Mouse (Mus musculus) MEL (cell line): Measurements from ENCODE around the gene Nfx1.

Experiments used
- BHLHE40 ChIP-seq: IDR thresholded peaks from 2 replicates; pipeline ENCODE4 v1.6.1; 2012; ENCODE audit warnings: low read depth, mild to moderate bottlenecking, inconsistent platforms, low read length, improper control_type of control experiment, borderline replicate concordance
- CTCF ChIP-seq, 3 experiments: IDR thresholded peaks in 2 of 3; conservative IDR thresholded peaks in 1 of 3; 2 replicates each; pipeline ENCODE4 v1.5.1; 2011 to 2012; ENCODE audit warnings: low read length in 3 of 3, low read depth in 2 of 3, mild to moderate bottlenecking in 2 of 3, improper control_type of control experiment in 1 of 3, inconsistent platforms in 1 of 3, mixed read lengths in 1 of 3, moderate library complexity in 1 of 3; ENCODE audit not compliant: control insufficient read depth in 1 of 3, insufficient read depth in 1 of 3, poor library complexity in 1 of 3, severe bottlenecking in 1 of 3
- EP300 ChIP-seq, 2 experiments: IDR thresholded peaks; 2 replicates each; pipeline ENCODE4 v1.6.1; 2011; ENCODE audit warnings: improper control_type of control experiment in 2 of 2, low read length in 2 of 2, low read depth in 1 of 2, mild to moderate bottlenecking in 1 of 2
- HCFC1 ChIP-seq: IDR thresholded peaks from 2 replicates; pipeline ENCODE4 v1.6.1; 2012; ENCODE audit warnings: low read depth, mild to moderate bottlenecking, inconsistent platforms, low read length, improper control_type of control experiment, moderate library complexity
- MAX ChIP-seq: IDR thresholded peaks from 2 replicates; pipeline ENCODE4 v1.6.1; 2011; ENCODE audit warnings: low read length, improper control_type of control experiment
- MAZ ChIP-seq: IDR thresholded peaks from 2 replicates; pipeline ENCODE4 v1.6.1; 2012; ENCODE audit warnings: low read depth, mild to moderate bottlenecking, inconsistent platforms, low read length, improper control_type of control experiment
- MYB ChIP-seq: IDR thresholded peaks from 2 replicates; pipeline ENCODE4 v1.6.1; 2011; ENCODE audit warnings: mild to moderate bottlenecking, low read depth, low read length, improper control_type of control experiment
- MYC ChIP-seq: IDR thresholded peaks from 2 replicates; pipeline ENCODE4 v1.6.1; 2011; ENCODE audit warnings: low read depth, mild to moderate bottlenecking, low read length, improper control_type of control experiment, moderate library complexity
- POLR2A ChIP-seq, 2 experiments: IDR thresholded peaks; 2 replicates each; pipeline ENCODE4 v1.6.1; 2011 to 2012; ENCODE audit warnings: low read length in 2 of 2, mild to moderate bottlenecking in 2 of 2, control low read depth in 1 of 2, improper control_type of control experiment in 1 of 2, low read depth in 1 of 2, moderate library complexity in 1 of 2; ENCODE audit not compliant: control insufficient read depth in 1 of 2, insufficient read depth in 1 of 2, poor library complexity in 1 of 2
- TBP ChIP-seq: IDR thresholded peaks from 2 replicates; pipeline ENCODE4 v1.8.0; 2011; ENCODE audit warnings: low read depth, low read length, improper control_type of control experiment
- USF2 ChIP-seq, 2 experiments: IDR thresholded peaks; 2 replicates each; pipeline ENCODE4 v1.6.1; 2011 to 2012; ENCODE audit warnings: improper control_type of control experiment in 2 of 2, low read length in 2 of 2, borderline replicate concordance in 1 of 2, inconsistent platforms in 1 of 2, low read depth in 1 of 2, mild to moderate bottlenecking in 1 of 2; ENCODE audit not compliant: insufficient read depth in 1 of 2

DNA sequence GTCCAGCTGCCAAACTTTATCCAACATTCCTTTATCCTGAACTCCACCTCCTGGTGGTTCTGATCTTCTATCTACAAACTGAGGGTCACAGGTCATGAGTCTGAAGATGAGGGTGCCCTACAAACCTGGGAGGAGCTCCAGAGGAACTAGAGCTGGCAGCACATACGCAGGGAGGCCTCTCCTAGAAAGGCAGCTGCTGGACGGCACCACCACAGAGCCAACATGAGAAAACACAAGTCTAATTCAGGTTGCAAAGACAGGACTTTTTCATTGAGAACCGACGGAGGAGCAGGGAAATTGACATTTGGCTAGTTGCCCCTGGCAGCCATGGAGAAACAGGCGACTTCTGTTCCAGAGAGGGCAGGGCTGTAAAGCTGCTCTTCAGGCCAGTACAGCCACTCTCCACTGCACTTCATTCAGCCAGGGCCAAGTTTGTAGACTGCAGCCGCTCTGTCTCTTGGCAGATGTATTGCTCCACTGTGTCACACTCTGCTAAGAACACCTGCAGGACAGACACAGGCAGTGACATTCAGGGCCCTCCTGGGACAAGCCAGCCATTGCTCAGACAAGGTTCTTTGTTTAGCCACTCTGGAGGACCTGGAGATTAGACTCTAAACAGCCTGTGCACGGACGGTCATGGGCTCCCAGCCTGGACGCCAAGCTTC is 34.4 kb upstream of the Nfx1 start:
- TF ChIP-seq POLR2A (IDR thresholded peaks at IDR 0.05; ENCODE audit: control insufficient read depth in 1 of 2, insufficient read depth in 1 of 2, low read depth in 1 of 2, low read length in 2 of 2, poor library complexity in 1 of 2) (no peak), MAX (no peak), MYB (no peak), CTCF (IDR thresholded peaks at IDR 0.05 in 2 of 3, conservative IDR thresholded peaks at IDR 0.05 in 1 of 3; ENCODE audit: control insufficient read depth in 1 of 3, insufficient read depth in 1 of 3, low read depth in 2 of 3, low read length in 3 of 3, poor library complexity in 1 of 3, severe bottlenecking in 1 of 3) (no peak), MYC (no peak), USF2 (IDR thresholded peaks at IDR 0.05; ENCODE audit: borderline replicate concordance in 1 of 2, insufficient read depth in 1 of 2, low read depth in 1 of 2, low read length in 2 of 2) (no peak), EP300 (IDR thresholded peaks at IDR 0.05; ENCODE audit: low read depth in 1 of 2, low read length in 2 of 2) (no peak), TBP (no peak), HCFC1 (no peak), BHLHE40 (no peak), MAZ (no peak)
